Mouse (Mus musculus) liver, postnatal 0 days (tissue): ENCODE data around the gene Mki67.

Experiments used
- CTCF ChIP-seq: sonication (generic); IDR thresholded peaks from 2 replicates; pipeline ENCODE4 v1.5.1; 2016; ENCODE audit warnings: antibody characterized with exemption, low read depth
- EP300 ChIP-seq: IDR thresholded peaks from 2 replicates; pipeline ENCODE4 v1.6.1; 2016; ENCODE audit warnings: antibody characterized with exemption, low read depth, mild to moderate bottlenecking

DNA sequence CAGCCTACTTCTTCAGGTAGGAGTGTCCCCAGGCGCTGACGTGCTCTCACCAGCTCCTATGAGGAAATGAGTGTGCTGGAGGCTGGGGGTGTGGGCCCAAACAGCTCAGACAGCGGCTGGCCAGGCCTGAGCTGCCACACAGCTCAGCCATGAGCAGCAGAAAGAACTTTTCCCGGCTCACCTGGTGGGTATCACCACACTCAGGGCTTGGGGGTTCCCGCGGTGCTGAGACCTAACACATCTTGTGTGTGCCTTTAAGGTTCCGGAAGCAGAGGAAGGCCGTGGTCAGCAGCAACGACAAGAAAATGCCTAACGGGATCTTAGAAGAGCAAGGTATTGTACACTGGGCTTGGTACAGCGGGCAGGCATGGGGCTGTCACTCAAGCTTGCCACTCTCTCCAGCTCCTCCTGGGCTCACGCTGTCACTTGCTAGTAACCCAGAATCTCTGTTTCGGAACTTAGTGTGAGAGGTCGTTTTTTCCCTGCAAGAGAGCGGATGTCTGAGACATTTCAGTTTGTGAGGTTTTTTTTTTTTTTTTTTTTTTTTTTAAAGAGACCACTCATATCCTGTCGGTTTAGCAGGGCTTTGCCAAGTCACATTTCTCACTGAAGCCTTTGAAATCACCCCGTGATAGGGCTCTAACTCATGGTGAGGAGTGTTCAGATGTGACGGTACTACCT lies 64.2 kb downstream of the Mki67 start:
- TF ChIP-seq EP300 = no peak
- TF ChIP-seq CTCF = no peak
